ENCODE assay signal across 9 mouse cellular contexts in genomic region chr15:101181500-101181899, GRCm38 (mm10). TPM values are rescaled to one million over a fixed set of nuclear protein-coding genes. Genes with fewer than 3 reads are reported as not detected.
A peak's percentile ranks its signal among the peaks of the same experiment; 100 is the strongest.
DNase-seq lines count a peak whose midpoint lies in the region; ATAC-seq and TF ChIP-seq lines count a peak whose summit lies in the region.
"Had no signal": no experiment of that assay in that cellular context is flagged by ENCODE, and none has a peak within 500 bp of the region (broad histone marks: within the 10 kb centered on the region; RNA-seq: fewer than 3 reads in every experiment).

No protein-coding gene starts in this region.

- no peak for DNase-seq in gastrocnemius, adult 2 months
- DNase-seq in gastrocnemius, adult 18-20 months (ENCODE audit: low spot score), result no peak
- DNase-seq in midbrain, embryonic 10.5 days (ENCODE audit: low spot score), result no peak
- no peak for DNase-seq in midbrain, embryonic 14.5 days
- no peak for DNase-seq in urinary bladder, adult 2 months (ENCODE audit: low spot score)
- DNase-seq: forebrain, postnatal 0 days had no signal

- H3K4me3 ChIP-seq in gastrocnemius, adult 2 months, result peak overlapping the region; percentile 38
- H3K4me3 ChIP-seq in midbrain, embryonic 10.5 days, result peak overlapping the region; percentile 23; the same call in 1 of the 2 replicates
- no peak overlapping the region for H3K4me3 ChIP-seq in midbrain, embryonic 14.5 days (replicated peaks; ENCODE audit: low read depth, low read length)
- H3K4me3 ChIP-seq in kidney, embryonic 15.5 days (replicated peaks), result no peak overlapping the region
- H3K4me3 ChIP-seq in stomach, embryonic 15.5 days (replicated peaks), result no peak overlapping the region

- peaks cover 29% of the 10 kb centered on the region for H3K36me3 ChIP-seq in midbrain, embryonic 10.5 days
- H3K36me3 ChIP-seq in midbrain, embryonic 14.5 days (ENCODE audit: control insufficient read depth, insufficient read depth, low read length), result peaks cover 10% of the 10 kb centered on the region; the same call in 1 of the 2 replicates
- H3K36me3 ChIP-seq in kidney, embryonic 15.5 days, result peaks cover 4% of the 10 kb centered on the region; the same call in 1 of the 2 replicates
- H3K36me3 ChIP-seq in stomach, embryonic 15.5 days, result no peaks in the 10 kb centered on the region

- ATAC-seq in midbrain, embryonic 14.5 days (ENCODE audit: low FRiP score, low TSS enrichment), result no peak
- ATAC-seq in kidney, embryonic 15.5 days (replicated peaks; ENCODE audit: low FRiP score), result 0 out of 2 replicates have a peak, but pooled peaks have one; percentile 27
- ATAC-seq in stomach, embryonic 15.5 days (ENCODE audit: insufficient read depth, low FRiP score, low read depth), result no peak
- ATAC-seq in erythroblast, adult 5-6 weeks (replicated peaks; ENCODE audit: low FRiP score, poor library complexity, severe bottlenecking), result no peak
- ATAC-seq: forebrain, postnatal 0 days had no signal

- H3K4me1 ChIP-seq in midbrain, embryonic 10.5 days, result peaks cover 55% of the 10 kb centered on the region
- peaks cover 39% of the 10 kb centered on the region for H3K4me1 ChIP-seq in midbrain, embryonic 14.5 days (ENCODE audit: control insufficient read depth, insufficient read depth, low read length)
- peaks cover 66% of the 10 kb centered on the region for H3K4me1 ChIP-seq in kidney, embryonic 15.5 days
- H3K4me1 ChIP-seq in stomach, embryonic 15.5 days, result peaks cover 57% of the 10 kb centered on the region

- no peaks in the 10 kb centered on the region for H3K27me3 ChIP-seq in midbrain, embryonic 10.5 days (ENCODE audit: low read depth, poor library complexity, severe bottlenecking)
- no peaks in the 10 kb centered on the region for H3K27me3 ChIP-seq in midbrain, embryonic 14.5 days (ENCODE audit: control insufficient read depth, insufficient read depth, low read length)
- H3K27me3 ChIP-seq in kidney, embryonic 15.5 days, result no peaks in the 10 kb centered on the region
- H3K27me3 ChIP-seq in stomach, embryonic 15.5 days (replicated peaks), result no peaks in the 10 kb centered on the region

- 12% methylated on average over 4 of the region's 4 CpGs for WGBS in midbrain, embryonic 10.5 days
- WGBS in midbrain, embryonic 14.5 days, result 19% methylated on average over 4 of the region's 4 CpGs
- 22% methylated on average over 4 of the region's 4 CpGs for WGBS in kidney, embryonic 15.5 days
- WGBS in stomach, embryonic 15.5 days, result 41% methylated on average over 4 of the region's 4 CpGs

- H3K9me3 ChIP-seq in midbrain, embryonic 10.5 days (replicated peaks), result no peaks in the 10 kb centered on the region; the same call in 1 of the 2 replicates
- no peaks in the 10 kb centered on the region for H3K9me3 ChIP-seq in midbrain, embryonic 14.5 days (ENCODE audit: control insufficient read depth, low read length)
- no peaks in the 10 kb centered on the region for H3K9me3 ChIP-seq in kidney, embryonic 15.5 days (replicated peaks)
- no peaks in the 10 kb centered on the region for H3K9me3 ChIP-seq in stomach, embryonic 15.5 days

- TF ChIP-seq CTCF in gastrocnemius, adult 2 months (IDR thresholded peaks at IDR 0.05), result no peak

- intact Hi-C loops in gastrocnemius, adult 2 months (cut with DNase I), result no loop called here

- H3K27ac ChIP-seq in gastrocnemius, adult 2 months, result peak overlapping the region; percentile 98
- peak overlapping the region; percentile 52; the same call in 1 of the 2 replicates for H3K27ac ChIP-seq in midbrain, embryonic 10.5 days (replicated peaks)
- no peak overlapping the region for H3K27ac ChIP-seq in midbrain, embryonic 14.5 days (replicated peaks; ENCODE audit: low read depth, low read length)
- H3K27ac ChIP-seq in kidney, embryonic 15.5 days, result peak overlapping the region; percentile 64
- peak overlapping the region; percentile 71 for H3K27ac ChIP-seq in stomach, embryonic 15.5 days

- H3K4me2 ChIP-seq in midbrain, embryonic 14.5 days (ENCODE audit: low read length), result no peak overlapping the region
- no peak overlapping the region for H3K4me2 ChIP-seq in kidney, embryonic 15.5 days
- no peak overlapping the region for H3K4me2 ChIP-seq in stomach, embryonic 15.5 days

- H3K9ac ChIP-seq in midbrain, embryonic 14.5 days (replicated peaks; ENCODE audit: low read length), result no peak overlapping the region
- H3K9ac ChIP-seq in kidney, embryonic 15.5 days, result peak overlapping the region; percentile 11; the same call in 1 of the 2 replicates
- H3K9ac ChIP-seq in stomach, embryonic 15.5 days, result no peak overlapping the region
- H3K9ac ChIP-seq: forebrain, postnatal 0 days had no signal

RNA-seq across cellular contexts. Expression of gene Acvr1b, which starts 7.6 kb away (rescaled TPM):
- 10 to 100 TPM; 26.9 to 30.8 TPM for total RNA-seq in gastrocnemius, adult 2 months (2021)
- 10 to 100 TPM; 26.0 to 48.0 TPM for total RNA-seq in gastrocnemius, adult 18-20 months (2021)
- 5.4 and 7.0 TPM in 2 replicates for polyA plus RNA-seq in midbrain, embryonic 10.5 days (2016; fragmentation: Nextera tagmentation; extraction: Ambion mirVana)
- polyA plus RNA-seq in midbrain, embryonic 14.5 days (2014; fragmentation: Nextera tagmentation; extraction: Ambion mirVana), result 30.4 and 39.0 TPM in 2 replicates
- 6.2 and 6.4 TPM in 2 replicates for polyA plus RNA-seq in kidney, embryonic 15.5 days (2015; fragmentation: Nextera tagmentation; extraction: Ambion mirVana)
- 8.9 and 9.9 TPM in 2 replicates for polyA plus RNA-seq in stomach, embryonic 15.5 days (2015; fragmentation: Nextera tagmentation; extraction: Ambion mirVana)
- polyA plus RNA-seq in urinary bladder, adult 2 months (2012; rRNA removed), result 24.8 and 27.1 TPM in 2 replicates
- 0.38 and 0.84 TPM in 2 replicates for total RNA-seq in erythroblast, adult 5-6 weeks (2015; ENCODE audit: low replicate concordance)
- total RNA-seq in erythroblast, adult 5-6 weeks (2017; ENCODE audit: low replicate concordance), result 2.6 and 2.9 TPM in 2 replicates

RNA-seq across cellular contexts. Expression of gene Grasp, which starts 42.5 kb away (rescaled TPM):
- total RNA-seq in gastrocnemius, adult 2 months (2021), result 1 to 10 TPM; 5.8 to 5.9 TPM
- 1 to 10 TPM; 4.4 to 5.1 TPM for total RNA-seq in gastrocnemius, adult 18-20 months (2021)
- 3.2 and 4.2 TPM in 2 replicates for polyA plus RNA-seq in midbrain, embryonic 10.5 days (2016; fragmentation: Nextera tagmentation; extraction: Ambion mirVana)
- 0.93 and 0.97 TPM in 2 replicates for polyA plus RNA-seq in midbrain, embryonic 14.5 days (2014; fragmentation: Nextera tagmentation; extraction: Ambion mirVana)
- polyA plus RNA-seq in kidney, embryonic 15.5 days (2015; fragmentation: Nextera tagmentation; extraction: Ambion mirVana), result 4.7 TPM in 2 replicates
- polyA plus RNA-seq in stomach, embryonic 15.5 days (2015; fragmentation: Nextera tagmentation; extraction: Ambion mirVana), result 6.0 and 7.3 TPM in 2 replicates
- polyA plus RNA-seq in urinary bladder, adult 2 months (2012; rRNA removed), result 8.7 and 9.7 TPM in 2 replicates
- total RNA-seq in erythroblast, adult 5-6 weeks (2015; ENCODE audit: low replicate concordance), result not detected in 2 replicates
- 0.84 TPM in 1 of 2 replicates, not detected in the other for total RNA-seq in erythroblast, adult 5-6 weeks (2017; ENCODE audit: low replicate concordance)

RNA-seq across cellular contexts. Expression of gene Acvrl1, which starts 53.2 kb away (rescaled TPM):
- total RNA-seq in gastrocnemius, adult 2 months (2021), result 10 to 100 TPM; 10.2 to 14.5 TPM
- total RNA-seq in gastrocnemius, adult 18-20 months (2021), result 10 to 100 TPM in 1 of 2 experiments, 1 to 10 TPM in 1; 8.6 to 11.7 TPM
- 8.9 and 10.7 TPM in 2 replicates for polyA plus RNA-seq in midbrain, embryonic 10.5 days (2016; fragmentation: Nextera tagmentation; extraction: Ambion mirVana)
- polyA plus RNA-seq in midbrain, embryonic 14.5 days (2014; fragmentation: Nextera tagmentation; extraction: Ambion mirVana), result 3.3 and 4.4 TPM in 2 replicates
- polyA plus RNA-seq in kidney, embryonic 15.5 days (2015; fragmentation: Nextera tagmentation; extraction: Ambion mirVana), result 17.2 and 18.4 TPM in 2 replicates
- polyA plus RNA-seq in stomach, embryonic 15.5 days (2015; fragmentation: Nextera tagmentation; extraction: Ambion mirVana), result 27.0 and 28.4 TPM in 2 replicates
- polyA plus RNA-seq in urinary bladder, adult 2 months (2012; rRNA removed), result 65.7 and 69.9 TPM in 2 replicates
- 2.3 and 9.4 TPM in 2 replicates for total RNA-seq in erythroblast, adult 5-6 weeks (2015; ENCODE audit: low replicate concordance)
- total RNA-seq in erythroblast, adult 5-6 weeks (2017; ENCODE audit: low replicate concordance), result 2.3 and 3.8 TPM in 2 replicates

Comparison
In these comparisons a context has a peak if more than half of its experiments do, and no peak if none do; other contexts are left out.
1. H3K4me3 ChIP-seq: peak in gastrocnemius, adult 2 months (single experiment) and midbrain, embryonic 10.5 days (single experiment); none in midbrain, embryonic 14.5 days (single experiment), kidney, embryonic 15.5 days (single experiment) and stomach, embryonic 15.5 days (single experiment).